Mouse (Mus musculus) cerebellum, adult (tissue): ENCODE data around the gene Wdfy4.

ENCODE experiments used
- ATAC-seq: cut with Nextera tagmentation; 2 replicates; pipeline ENCODE4 v1.9.2; 2017; ENCODE audit warnings: mild to moderate bottlenecking, moderate library complexity, mixed read lengths; ENCODE audit not compliant: insufficient number of reproducible peaks, low FRiP score, low TSS enrichment

Wdfy4 gene

GRCm38 (mm10) chr14:33082301-33082700 lies 103.0 kb downstream of the Wdfy4 start:
- ATAC-seq = no peak

GRCm38 (mm10) chr14:33081370-33081860 lies 103.9 kb downstream of the Wdfy4 start:
- peak; percentile 76 for ATAC-seq

GRCm38 (mm10) chr14:33078596-33078995 lies 106.7 kb downstream of the Wdfy4 start:
- ATAC-seq = no peak

- ATAC-seq = no peak
Measured at GRCm38 (mm10) chr14:33078110-33078509, 107.2 kb downstream of the Wdfy4 start.

- no peak for ATAC-seq
Measured at GRCm38 (mm10) chr14:33073355-33073754, 112.0 kb downstream of the Wdfy4 start.

GRCm38 (mm10) chr14:33072351-33072750 lies 113.0 kb downstream of the Wdfy4 start:
- ATAC-seq = no peak

- no peak for ATAC-seq
Measured at GRCm38 (mm10) chr14:33067676-33068075, 117.6 kb downstream of the Wdfy4 start.

- ATAC-seq = no peak
Measured at GRCm38 (mm10) chr14:33062996-33063395, 122.3 kb downstream of the Wdfy4 start.

- no peak; the same call in 1 of the 2 replicates for ATAC-seq
Measured at GRCm38 (mm10) chr14:33058881-33059660, 126.2 kb downstream of the Wdfy4 start.

- no peak for ATAC-seq
Measured at GRCm38 (mm10) chr14:33053441-33053840, 131.9 kb downstream of the Wdfy4 start.

GRCm38 (mm10) chr14:33045217-33045616 lies 140.1 kb downstream of the Wdfy4 start:
- ATAC-seq = no peak

- ATAC-seq = no peak
Measured at GRCm38 (mm10) chr14:33036811-33037210, 148.5 kb downstream of the Wdfy4 start.

GRCm38 (mm10) chr14:33035386-33035785 lies 149.9 kb downstream of the Wdfy4 start:
- ATAC-seq = no peak

- no peak for ATAC-seq
Measured at GRCm38 (mm10) chr14:33033424-33033823, 151.9 kb downstream of the Wdfy4 start.

GRCm38 (mm10) chr14:33030849-33031248 lies 154.5 kb downstream of the Wdfy4 start:
- ATAC-seq = no peak

- no peak for ATAC-seq
Measured at GRCm38 (mm10) chr14:33019606-33020005, 165.7 kb downstream of the Wdfy4 start.

GRCm38 (mm10) chr14:33019050-33019449 lies 166.3 kb downstream of the Wdfy4 start:
- ATAC-seq = no peak

- ATAC-seq = no peak
Measured at GRCm38 (mm10) chr14:33007638-33008037, 177.7 kb downstream of the Wdfy4 start.

- no peak for ATAC-seq
Measured at GRCm38 (mm10) chr14:33005114-33005513, 180.2 kb downstream of the Wdfy4 start.

- ATAC-seq = no peak
Measured at GRCm38 (mm10) chr14:33000112-33000979, 185.0 kb downstream of the Wdfy4 start.

- no peak for ATAC-seq
Measured at GRCm38 (mm10) chr14:32999511-32999910, 185.8 kb downstream of the Wdfy4 start.
